Mouse (Mus musculus): ENCODE data around the gene Prr7. TPM values are rescaled to one million over a fixed set of nuclear protein-coding genes. Genes with fewer than 3 reads are reported as not detected.

The Prr7 gene
- polyA plus RNA-seq, 1 experiment from 2014 or later: 0.41 TPM

DNA sequence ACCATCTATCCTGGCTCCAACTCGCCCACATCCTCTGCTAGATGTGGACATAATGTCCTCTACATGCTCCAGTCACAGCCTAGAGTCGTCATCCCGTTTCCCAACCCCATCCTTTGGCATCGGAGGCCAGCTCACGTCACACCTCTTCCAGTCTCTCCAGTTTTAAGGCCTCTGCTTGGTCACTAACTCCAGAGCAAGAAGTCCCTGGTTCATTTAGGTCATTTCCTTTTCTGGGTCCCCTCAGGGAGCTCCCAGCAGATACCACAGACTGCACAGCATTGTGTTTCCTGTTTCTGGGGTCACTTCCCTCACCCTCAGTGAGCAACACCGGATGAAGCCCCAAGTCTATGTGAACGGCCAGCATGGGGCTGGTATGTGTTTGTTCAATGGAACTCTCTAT, 14.9 kb downstream of the Prr7 start:
- Histone ChIP-seq H3K36me3 (peaks cover 74% of the 10 kb centered on the region), H3K9me3 (replicated peaks) (peaks cover 3% of the 10 kb centered on the region; the same call in 1 of the 2 replicates), H3K4me3 (no peak overlapping the region), H3K9ac (no peak overlapping the region), H3K27me3 (replicated peaks) (peaks cover 67% of the 10 kb centered on the region), H3K27ac (ENCODE audit: poor library complexity, severe bottlenecking) (0 out of 2 replicates have a peak overlapping the region, but pooled peaks have one; percentile 42), H3K4me2 (no peak overlapping the region), H3K4me1 (replicated peaks) (peaks cover 24% of the 10 kb centered on the region)
- 65% methylated on average over 7 of the region's 7 CpGs for WGBS
- no peak for ATAC-seq (ENCODE audit: insufficient number of reproducible peaks, low FRiP score)

DNA sequence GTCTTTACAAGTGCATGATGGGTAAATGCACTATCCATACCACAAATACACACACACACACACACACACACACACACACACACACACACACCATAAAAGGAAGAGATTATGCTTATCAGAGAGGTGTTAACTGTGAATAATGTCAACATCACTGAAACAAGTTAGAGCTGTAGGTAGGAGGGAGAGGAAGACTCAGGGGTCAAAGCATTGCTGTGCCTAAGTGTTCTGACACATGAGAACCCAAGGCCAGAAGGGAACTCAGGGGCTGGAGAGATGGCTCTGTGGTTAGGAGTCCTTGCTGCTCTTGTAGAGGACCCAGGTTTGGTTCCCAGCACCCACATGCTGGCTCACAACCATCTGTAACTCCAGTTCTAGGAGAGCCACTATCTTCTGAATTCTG, 15.9 kb downstream of the Prr7 start:
- H3K9ac ChIP-seq: no peak overlapping the region
- peaks cover 28% of the 10 kb centered on the region for H3K4me1 ChIP-seq (replicated peaks)
- no peak overlapping the region for H3K4me2 ChIP-seq
- ATAC-seq (ENCODE audit: insufficient number of reproducible peaks, low FRiP score): no peak
- H3K9me3 ChIP-seq (replicated peaks): peaks cover 3% of the 10 kb centered on the region; the same call in 1 of the 2 replicates
- H3K27ac ChIP-seq (ENCODE audit: poor library complexity, severe bottlenecking): no peak overlapping the region
- peaks cover 67% of the 10 kb centered on the region for H3K27me3 ChIP-seq (replicated peaks)
- H3K4me3 ChIP-seq: no peak overlapping the region
- H3K36me3 ChIP-seq: peaks cover 65% of the 10 kb centered on the region

DNA sequence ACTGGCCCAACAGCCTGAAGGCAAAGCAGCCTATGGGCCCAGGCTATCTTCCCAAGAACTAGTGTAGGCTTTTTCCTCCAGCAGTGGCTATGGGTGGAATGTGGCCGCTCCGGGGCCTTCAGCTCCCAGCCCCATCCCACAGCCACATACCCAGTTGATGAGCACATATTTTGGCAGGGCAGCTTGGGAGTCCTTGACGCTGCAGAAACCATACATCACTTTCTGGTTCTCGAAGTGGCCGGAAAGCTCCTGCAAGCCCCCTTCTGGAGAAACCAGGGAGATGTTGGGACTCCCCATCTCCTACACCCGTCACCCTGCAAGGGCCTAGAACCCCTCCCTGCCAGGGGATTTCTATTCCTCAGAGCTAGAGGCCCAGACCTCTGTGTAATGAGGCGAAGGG, 18.5 kb downstream of the Prr7 start:
- peak overlapping the region; percentile 26; the same call in 1 of the 2 replicates for H3K27ac ChIP-seq (ENCODE audit: poor library complexity, severe bottlenecking)
- H3K4me1 ChIP-seq (replicated peaks): peaks cover 50% of the 10 kb centered on the region
- H3K4me2 ChIP-seq: no peak overlapping the region
- ATAC-seq (ENCODE audit: insufficient number of reproducible peaks, low FRiP score): no peak
- peaks cover 3% of the 10 kb centered on the region; the same call in 1 of the 2 replicates for H3K9me3 ChIP-seq (replicated peaks)
- no peak overlapping the region for H3K4me3 ChIP-seq
- WGBS: 61% methylated on average over 7 of the region's 7 CpGs
- peaks cover 38% of the 10 kb centered on the region for H3K36me3 ChIP-seq
- peak overlapping the region; percentile 25; the same call in 1 of the 2 replicates for H3K9ac ChIP-seq
- H3K27me3 ChIP-seq (replicated peaks): peaks cover 57% of the 10 kb centered on the region

DNA sequence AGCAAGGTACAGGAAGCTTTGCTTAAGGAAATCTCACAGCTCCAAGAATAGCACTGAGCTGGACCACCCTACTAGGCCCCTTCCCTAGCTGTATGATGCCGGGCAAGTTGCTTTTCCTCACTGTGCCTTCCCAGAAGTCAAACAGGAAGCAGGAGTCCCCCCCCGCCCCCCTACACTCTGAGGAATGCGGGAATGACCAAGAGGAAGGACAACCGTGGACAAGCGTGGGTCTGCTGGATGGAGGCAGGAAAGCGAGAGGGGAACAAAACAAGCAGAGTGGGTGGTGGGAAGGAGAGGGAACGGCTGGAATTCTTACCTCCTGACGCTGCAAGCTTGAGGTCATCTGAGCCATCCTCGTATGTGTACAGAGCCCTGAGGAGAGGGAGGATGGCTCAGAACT, 19.0 kb downstream of the Prr7 start:
- peaks cover 3% of the 10 kb centered on the region; the same call in 1 of the 2 replicates for H3K9me3 ChIP-seq (replicated peaks)
- peaks cover 55% of the 10 kb centered on the region for H3K4me1 ChIP-seq (replicated peaks)
- H3K27me3 ChIP-seq (replicated peaks): peaks cover 58% of the 10 kb centered on the region
- no peak for ATAC-seq (ENCODE audit: insufficient number of reproducible peaks, low FRiP score)
- 31% methylated on average over 9 of the region's 9 CpGs for WGBS
- H3K4me2 ChIP-seq: peak overlapping the region; percentile 4; the same call in 1 of the 2 replicates
- H3K36me3 ChIP-seq: peaks cover 37% of the 10 kb centered on the region
- no peak overlapping the region for H3K4me3 ChIP-seq
- peak overlapping the region; percentile 25; the same call in 1 of the 2 replicates for H3K9ac ChIP-seq
- peak overlapping the region; percentile 22; the same call in 1 of the 2 replicates for H3K27ac ChIP-seq (ENCODE audit: poor library complexity, severe bottlenecking)

DNA sequence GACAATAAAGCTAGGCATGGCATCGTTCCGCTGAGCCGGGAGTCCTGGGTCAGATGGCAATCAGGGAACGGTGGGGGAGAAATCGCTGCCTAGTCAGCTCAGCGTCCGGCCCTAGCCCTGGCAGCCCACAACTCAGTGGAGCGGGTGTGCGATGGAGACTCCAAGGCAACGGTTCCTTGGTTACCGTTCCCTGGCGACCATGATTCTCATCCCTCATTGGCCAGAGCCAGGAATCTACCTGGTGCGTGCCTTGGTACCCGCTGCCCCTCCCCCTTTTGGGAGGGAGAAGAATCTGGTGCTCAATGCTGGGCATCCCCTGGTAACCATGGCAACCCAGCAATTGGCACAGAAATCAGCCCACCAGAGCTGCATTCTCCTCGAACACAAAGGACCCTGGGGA, 19.5 kb downstream of the Prr7 start:
- no peak overlapping the region for H3K9ac ChIP-seq
- H3K4me2 ChIP-seq: peak overlapping the region; percentile 4; the same call in 1 of the 2 replicates
- H3K27me3 ChIP-seq (replicated peaks): peaks cover 64% of the 10 kb centered on the region
- peak overlapping the region; percentile 22; the same call in 1 of the 2 replicates for H3K27ac ChIP-seq (ENCODE audit: poor library complexity, severe bottlenecking)
- H3K4me1 ChIP-seq (replicated peaks): peaks cover 56% of the 10 kb centered on the region
- peaks cover 3% of the 10 kb centered on the region; the same call in 1 of the 2 replicates for H3K9me3 ChIP-seq (replicated peaks)
- no peak overlapping the region for H3K4me3 ChIP-seq
- no peak for ATAC-seq (ENCODE audit: insufficient number of reproducible peaks, low FRiP score)
- peaks cover 37% of the 10 kb centered on the region for H3K36me3 ChIP-seq
- 57% methylated on average over 15 of the region's 15 CpGs for WGBS

DNA sequence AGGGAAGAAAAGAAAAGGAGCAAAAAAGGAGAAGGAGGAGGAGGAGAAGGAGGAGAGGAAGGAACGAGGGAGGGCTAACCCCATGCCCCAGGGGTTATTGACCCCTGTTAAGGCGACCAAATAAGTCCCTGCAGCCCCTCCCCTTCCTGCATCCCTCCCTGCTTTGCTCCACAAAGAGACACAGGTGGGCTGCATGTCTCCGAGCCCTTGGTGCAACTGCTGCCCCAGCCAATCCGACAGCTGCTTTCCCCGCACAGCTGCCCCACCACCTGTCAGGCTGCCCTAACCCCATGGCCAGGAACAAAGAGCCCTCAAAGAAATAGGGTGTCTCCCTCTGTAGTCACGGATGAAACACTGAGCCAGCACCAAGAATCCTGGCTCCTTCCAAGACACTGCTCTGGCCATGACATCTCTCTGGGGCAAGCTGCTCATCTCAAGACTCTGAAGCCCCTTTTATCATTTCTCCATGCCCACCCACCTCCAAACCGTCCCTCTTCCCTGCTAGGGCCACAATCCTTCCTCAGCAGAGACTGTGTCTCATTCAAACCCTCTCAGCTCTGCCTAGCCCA, 20.5 kb downstream of the Prr7 start:
- H3K27me3 ChIP-seq (replicated peaks): peaks cover 74% of the 10 kb centered on the region
- H3K27ac ChIP-seq (ENCODE audit: poor library complexity, severe bottlenecking): no peak overlapping the region
- H3K9me3 ChIP-seq (replicated peaks): peaks cover 3% of the 10 kb centered on the region; the same call in 1 of the 2 replicates
- WGBS: 51% methylated on average over 7 of the region's 7 CpGs
- ATAC-seq (ENCODE audit: insufficient number of reproducible peaks, low FRiP score): no peak
- H3K36me3 ChIP-seq: peaks cover 32% of the 10 kb centered on the region
- H3K9ac ChIP-seq: no peak overlapping the region
- no peak overlapping the region for H3K4me3 ChIP-seq
- peaks cover 56% of the 10 kb centered on the region for H3K4me1 ChIP-seq (replicated peaks)
- H3K4me2 ChIP-seq: no peak overlapping the region

DNA sequence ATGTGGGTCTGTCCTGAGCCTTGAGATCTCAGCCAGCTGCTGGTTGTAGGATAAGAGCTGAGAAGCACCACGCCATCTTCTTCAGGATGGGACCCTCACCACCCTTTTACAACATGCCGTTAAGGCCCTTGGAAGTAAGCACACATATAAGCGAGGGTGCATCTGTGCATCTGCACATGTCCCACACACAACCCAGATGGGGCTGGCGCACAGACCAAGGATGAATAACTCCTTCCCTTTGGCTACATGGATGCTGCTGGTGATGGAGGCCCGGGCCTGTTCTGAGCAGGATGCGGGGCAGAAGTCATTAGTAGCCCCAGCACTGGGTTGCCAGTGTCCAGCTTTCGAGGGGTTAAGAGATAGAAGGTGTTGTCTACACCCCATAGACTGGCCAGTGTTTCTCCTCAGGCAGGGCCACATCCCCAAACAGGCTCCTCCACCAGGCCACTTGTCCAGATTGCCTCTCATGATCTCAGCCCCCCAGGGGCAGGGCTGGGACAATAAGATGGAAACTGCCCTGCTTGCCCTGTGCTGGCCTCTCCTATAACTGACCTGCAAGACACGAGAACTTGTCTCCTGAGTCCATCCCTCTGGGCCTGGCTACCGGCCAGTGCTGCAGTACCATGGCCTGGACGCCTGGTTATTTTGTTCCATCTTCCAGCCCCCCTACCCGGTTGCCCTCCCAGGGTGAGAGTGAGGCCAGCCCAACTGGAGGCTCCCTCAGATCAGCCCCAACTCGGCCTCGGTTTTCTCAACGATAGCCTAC, 22.1 kb downstream of the Prr7 start:
- no peak overlapping the region for H3K27ac ChIP-seq (ENCODE audit: poor library complexity, severe bottlenecking)
- peak overlapping the region; percentile 92 for H3K4me3 ChIP-seq
- peaks cover 16% of the 10 kb centered on the region for H3K36me3 ChIP-seq
- WGBS: 44% methylated on average over 14 of the region's 14 CpGs
- peaks cover 56% of the 10 kb centered on the region for H3K4me1 ChIP-seq (replicated peaks)
- no peak for ATAC-seq (ENCODE audit: insufficient number of reproducible peaks, low FRiP score)
- H3K9me3 ChIP-seq (replicated peaks): no peaks in the 10 kb centered on the region
- peaks cover 78% of the 10 kb centered on the region for H3K27me3 ChIP-seq (replicated peaks)
- peak overlapping the region; percentile 98 for H3K9ac ChIP-seq
- H3K4me2 ChIP-seq: peak overlapping the region; percentile 84

DNA sequence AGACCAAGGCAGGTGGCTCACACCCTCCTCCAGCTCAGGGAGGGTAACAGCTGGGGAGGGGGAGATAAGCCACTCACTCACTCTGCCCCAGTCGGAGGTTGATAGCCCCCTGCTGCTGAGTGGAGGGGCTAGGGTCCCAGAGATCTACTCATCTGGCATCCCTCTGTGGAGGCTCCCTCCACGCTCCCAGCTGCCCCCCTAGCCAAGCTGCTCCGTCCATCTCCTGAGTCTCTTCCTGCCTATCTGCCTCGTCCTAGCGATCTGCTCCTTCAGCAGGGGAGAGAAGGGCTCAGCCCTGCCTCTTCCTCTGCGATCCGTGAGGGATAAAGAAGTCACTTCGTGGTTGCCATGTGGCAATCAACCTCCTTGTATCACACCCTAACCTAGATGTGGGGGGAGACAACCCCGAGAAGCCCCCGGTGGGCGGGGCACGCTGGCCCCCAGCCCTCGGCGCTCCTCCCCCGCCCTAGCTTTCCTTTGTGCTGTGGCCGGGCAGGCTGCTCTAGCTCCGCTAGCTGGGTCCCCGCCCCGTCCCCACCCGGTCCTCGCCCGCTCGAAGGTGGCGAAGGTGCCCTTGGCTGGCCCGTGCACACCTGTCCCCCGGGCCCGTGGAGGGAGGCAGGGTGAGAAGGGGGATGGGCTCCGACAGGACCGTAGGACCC, 23.0 kb downstream of the Prr7 start:
- WGBS: under 1% methylated on average over 26 of the region's 29 CpGs
- H3K9ac ChIP-seq: peak overlapping the region; percentile 98
- peak; percentile 55 for ATAC-seq (ENCODE audit: insufficient number of reproducible peaks, low FRiP score)
- H3K4me3 ChIP-seq: peak overlapping the region; percentile 92
- peak overlapping the region; percentile 84 for H3K4me2 ChIP-seq
- no peaks in the 10 kb centered on the region for H3K9me3 ChIP-seq (replicated peaks)
- H3K4me1 ChIP-seq (replicated peaks): peaks cover 56% of the 10 kb centered on the region
- peaks cover 78% of the 10 kb centered on the region for H3K27me3 ChIP-seq (replicated peaks)
- peak overlapping the region; percentile 84 for H3K27ac ChIP-seq (ENCODE audit: poor library complexity, severe bottlenecking)
- H3K36me3 ChIP-seq: peaks cover 7% of the 10 kb centered on the region

DNA sequence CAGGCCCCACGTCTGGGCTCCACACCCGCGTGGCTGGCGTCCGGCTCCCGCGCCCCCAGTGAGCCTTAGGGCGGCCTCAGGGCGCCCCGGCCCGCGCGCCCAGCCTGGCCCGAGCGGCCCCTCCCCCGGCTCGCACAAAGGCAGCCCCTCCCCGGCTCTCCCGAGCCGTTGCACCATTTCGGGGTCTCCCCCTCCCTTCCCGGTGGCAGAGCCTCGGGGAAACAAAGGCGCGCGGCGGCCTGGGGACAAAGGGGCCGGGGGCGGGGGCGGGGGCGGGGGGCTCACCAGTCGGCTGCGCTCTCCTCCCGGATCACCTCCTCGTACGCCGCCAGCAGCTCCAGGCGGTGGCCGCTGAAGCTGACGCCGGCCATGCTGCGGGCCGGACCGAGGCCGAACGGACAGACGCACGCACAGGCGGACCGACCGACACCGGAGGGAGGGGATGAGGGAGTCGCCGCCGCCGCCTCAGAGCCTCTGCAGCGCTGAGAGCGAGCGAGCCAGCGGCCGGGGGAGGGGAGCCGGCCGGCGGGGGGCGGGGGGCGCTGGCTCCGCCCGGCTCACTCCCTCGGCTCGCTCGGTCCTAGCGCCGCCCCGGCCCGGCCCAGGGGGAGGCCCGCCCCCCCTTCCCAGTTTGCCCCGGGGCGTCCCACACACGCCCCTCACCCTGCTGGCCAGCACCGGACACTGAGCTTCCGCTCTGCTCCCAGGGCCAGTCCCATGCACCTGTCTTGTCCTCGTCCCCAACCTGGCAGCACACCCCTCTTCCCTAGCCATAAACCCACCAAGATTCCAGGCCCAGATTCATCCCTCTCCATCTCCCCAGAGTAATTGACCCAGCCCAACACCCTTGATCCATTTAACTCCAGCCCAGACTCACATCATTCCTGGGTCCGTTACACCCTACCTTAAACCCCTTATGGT, 23.8 kb downstream of the Prr7 start, which contains the start of gene Dbn1:
Dbn1 (minus strand) TSS at position 534 of the 921 bp plus-strand sequence.
- H3K4me2 ChIP-seq: peak within 1 kb of the TSS; percentile 84
- no peaks in the 10 kb centered on the region for H3K36me3 ChIP-seq
- H3K27ac ChIP-seq (ENCODE audit: poor library complexity, severe bottlenecking): peak within 1 kb of the TSS; percentile 84
- peaks cover 78% of the 10 kb centered on the region for H3K27me3 ChIP-seq (replicated peaks)
- WGBS: 1% methylated on average over 58 of the region's 83 CpGs
- peak within 1 kb of the TSS; percentile 92 for H3K4me3 ChIP-seq
- no peaks in the 10 kb centered on the region for H3K9me3 ChIP-seq (replicated peaks)
- ATAC-seq (ENCODE audit: insufficient number of reproducible peaks, low FRiP score): peak; percentile 83
- peak within 1 kb of the TSS; percentile 98 for H3K9ac ChIP-seq
- H3K4me1 ChIP-seq (replicated peaks): peaks cover 48% of the 10 kb centered on the region

DNA sequence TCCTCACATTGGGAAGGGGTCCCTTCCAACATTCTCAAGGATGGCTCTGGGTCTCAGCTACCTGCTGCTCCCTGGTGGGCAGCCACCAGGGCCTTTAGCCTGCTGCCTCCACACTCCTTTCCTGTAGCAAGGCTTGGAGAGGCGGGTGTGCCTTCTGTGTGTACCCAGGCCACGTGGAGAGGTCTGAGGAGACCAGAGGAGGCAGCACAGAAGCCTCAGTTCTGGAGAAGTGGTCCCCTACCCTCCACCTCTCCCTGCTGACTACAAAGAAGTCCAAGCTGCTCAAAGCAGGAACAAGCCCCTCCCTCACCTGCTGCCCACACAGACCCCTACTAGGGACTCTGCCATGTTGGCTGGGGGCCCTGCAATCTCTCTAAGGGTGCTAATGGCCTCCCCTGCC, 30.2 kb downstream of the Prr7 start:
- Histone ChIP-seq H3K4me3 (no peak overlapping the region), H3K27me3 (replicated peaks) (peaks cover 70% of the 10 kb centered on the region), H3K36me3 (peaks cover 27% of the 10 kb centered on the region), H3K4me1 (replicated peaks) (peaks cover 39% of the 10 kb centered on the region), H3K27ac (ENCODE audit: poor library complexity, severe bottlenecking) (no peak overlapping the region), H3K9ac (no peak overlapping the region), H3K9me3 (replicated peaks) (no peaks in the 10 kb centered on the region), H3K4me2 (no peak overlapping the region)
- WGBS: 13% methylated on average over 2 of the region's 2 CpGs
- no peak for ATAC-seq (ENCODE audit: insufficient number of reproducible peaks, low FRiP score)
